32 mouse cellular contexts compared by ENCODE assay signal in the genomic region with DNA sequence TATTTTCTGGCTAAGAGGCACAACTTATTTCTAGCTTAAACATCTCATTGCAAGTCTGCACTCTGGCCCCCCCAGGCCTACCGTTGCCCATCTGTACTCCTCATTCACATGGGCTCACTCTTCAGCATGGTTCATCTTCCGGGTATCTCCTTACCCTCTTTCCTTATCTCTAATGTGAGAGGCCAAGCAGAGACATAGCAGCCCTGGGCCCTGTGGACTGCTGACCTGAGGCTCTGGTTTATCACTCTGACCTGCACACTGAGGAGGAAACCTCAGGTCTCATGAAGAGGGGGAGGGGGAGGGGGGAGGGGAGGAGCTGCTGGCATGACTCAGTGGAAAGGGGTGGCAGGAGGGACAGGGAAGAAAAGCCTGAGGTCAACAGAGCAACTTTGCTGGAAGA.
"Had no signal": no experiment of that assay in that cellular context is flagged by ENCODE, and none has a peak within 500 bp of the region (broad histone marks: within the 10 kb centered on the region; RNA-seq: fewer than 3 reads in every experiment).

No protein-coding gene starts in this region.

- DNase-seq: heart, postnatal 10 days; heart, postnatal 14 days; heart, postnatal 36 days; heart, postnatal 4 days; kidney, adult 11 months; kidney, adult 2 months; kidney, adult 8-10 months; kidney, adult 9 months; kidney, postnatal 10 days; kidney, postnatal 14 days; kidney, postnatal 25 days; kidney, postnatal 36 days; kidney, postnatal 4 days; layer of hippocampus, adult 9-11 months; layer of hippocampus, postnatal 36 days had no signal

- H3K4me3 ChIP-seq: heart, embryonic 10.5 days; heart, embryonic 12.5 days; heart, embryonic 13.5 days; heart, embryonic 15.5 days; hindbrain, embryonic 10.5 days; hindbrain, embryonic 12.5 days; hindbrain, embryonic 13.5 days; hindbrain, embryonic 15.5 days; kidney, embryonic 15.5 days; layer of hippocampus, adult 2 months; left cerebral cortex, adult 2 months had no signal

- H3K27ac ChIP-seq: heart, embryonic 10.5 days; heart, embryonic 13.5 days; heart, embryonic 15.5 days; hindbrain, embryonic 10.5 days; hindbrain, embryonic 12.5 days; hindbrain, embryonic 13.5 days; hindbrain, embryonic 14.5 days; hindbrain, embryonic 15.5 days; hindbrain, postnatal 0 days; kidney, embryonic 15.5 days; kidney, postnatal 0 days; left cerebral cortex, adult 2 months had no signal

- H3K4me1 ChIP-seq: heart, embryonic 12.5 days; heart, embryonic 13.5 days; heart, embryonic 15.5 days had no signal

- ATAC-seq: hindbrain, embryonic 16.5 days; hindbrain, postnatal 0 days; inflammation-experienced regulatory T-cells, adult 6 months had no signal

- H3K27me3 ChIP-seq: heart, embryonic 12.5 days; heart, embryonic 15.5 days; hindbrain, embryonic 12.5 days; hindbrain, embryonic 13.5 days; hindbrain, embryonic 15.5 days; kidney, embryonic 15.5 days had no signal

- H3K9me3 ChIP-seq: heart, embryonic 10.5 days; heart, embryonic 12.5 days; heart, embryonic 13.5 days; heart, embryonic 15.5 days; hindbrain, embryonic 10.5 days; hindbrain, embryonic 12.5 days; hindbrain, embryonic 13.5 days; hindbrain, embryonic 15.5 days; kidney, embryonic 15.5 days had no signal

- H3K36me3 ChIP-seq: heart, embryonic 10.5 days; heart, embryonic 12.5 days; heart, embryonic 13.5 days; heart, embryonic 15.5 days; hindbrain, embryonic 10.5 days; hindbrain, embryonic 12.5 days; hindbrain, embryonic 13.5 days; hindbrain, embryonic 15.5 days; kidney, embryonic 15.5 days had no signal

- H3K4me2 ChIP-seq: heart, embryonic 11.5 days; heart, embryonic 12.5 days; heart, embryonic 13.5 days; heart, embryonic 15.5 days; hindbrain, embryonic 12.5 days; hindbrain, embryonic 13.5 days; hindbrain, embryonic 14.5 days; hindbrain, embryonic 15.5 days; kidney, embryonic 15.5 days had no signal

- H3K9ac ChIP-seq: heart, embryonic 12.5 days; heart, embryonic 13.5 days; heart, embryonic 15.5 days; hindbrain, embryonic 12.5 days; hindbrain, embryonic 13.5 days; hindbrain, embryonic 14.5 days; hindbrain, embryonic 15.5 days; kidney, embryonic 15.5 days had no signal
